Mouse (Mus musculus) embryonic fibroblast, embryonic 13.5 days (primary cell): Measurements from ENCODE around the gene Zfp422.

ENCODE experiments used
- CTCF ChIP-seq: IDR thresholded peaks from 2 replicates; pipeline ENCODE4 v1.5.1; 2011; ENCODE audit warnings: mild to moderate bottlenecking, control low read depth, low read length, moderate library complexity, borderline replicate concordance; ENCODE audit not compliant: insufficient read depth
- POLR2A ChIP-seq: IDR thresholded peaks from 2 replicates; pipeline ENCODE4 v1.6.1; 2011; ENCODE audit warnings: low read depth, mild to moderate bottlenecking, control low read depth, low read length, moderate library complexity

DNA sequence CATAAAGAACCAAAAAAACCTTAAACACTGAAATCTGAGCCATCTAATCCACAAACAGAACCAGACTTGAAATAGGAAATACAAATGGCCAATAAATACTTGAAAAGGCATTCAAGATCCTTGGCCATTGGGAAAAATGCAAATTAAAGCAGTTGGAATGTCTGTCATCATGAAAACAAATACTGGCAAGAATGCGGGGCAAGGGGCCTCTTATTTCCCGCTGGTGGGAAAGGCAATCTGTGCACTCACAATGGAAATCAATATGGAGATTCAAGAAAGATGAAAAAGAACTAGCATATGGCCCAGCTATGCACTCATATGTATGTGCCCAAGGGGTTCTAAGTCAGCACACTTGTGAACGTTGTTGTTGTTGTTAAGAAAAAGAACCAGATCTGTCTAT is 38.1 kb upstream of the Zfp422 start:
- no peak for TF ChIP-seq CTCF
- no peak for TF ChIP-seq POLR2A
